ENCODE assay signal across 8 mouse cellular contexts in the genomic region with DNA sequence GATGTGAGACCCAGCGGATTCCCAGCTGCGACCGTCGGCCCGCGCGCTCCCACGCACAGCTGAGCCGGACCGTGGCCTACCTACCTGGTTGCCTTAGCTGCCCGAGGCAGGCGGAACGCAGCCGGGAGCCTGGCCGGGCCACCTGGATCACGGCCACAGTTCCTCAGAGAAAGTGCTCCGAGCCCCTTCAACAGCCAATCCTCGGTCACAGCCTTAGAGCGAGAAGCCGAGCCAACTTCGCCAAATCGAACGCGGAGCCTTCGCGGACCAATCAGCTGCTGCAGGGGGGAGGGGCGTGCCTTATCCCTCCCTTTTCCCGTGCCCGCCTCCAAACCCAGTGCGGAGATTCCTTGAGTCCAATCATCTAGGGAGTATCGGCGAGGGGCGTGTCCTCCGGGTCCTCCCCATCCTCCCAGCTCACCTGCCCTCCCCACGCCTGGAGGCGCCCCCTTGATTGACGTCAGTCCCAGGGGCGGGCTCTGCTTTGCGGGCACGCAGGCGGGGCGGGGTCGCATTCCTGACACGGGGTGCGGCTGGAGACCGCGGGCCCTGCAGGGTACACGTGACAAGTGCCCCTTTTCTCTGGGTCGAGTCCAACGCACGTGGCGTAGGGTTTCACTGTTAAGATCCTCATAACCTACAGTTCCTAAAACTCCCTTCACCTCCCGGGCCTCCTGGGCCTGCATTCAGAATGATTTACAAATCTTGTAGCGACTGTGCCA. TPM values are rescaled to one million over a fixed set of nuclear protein-coding genes. Genes with fewer than 3 reads are reported as not detected.
DNase-seq lines count a peak whose midpoint lies in the region; ATAC-seq lines count a peak whose summit lies in the region.

A gene (minus strand): TSS at position 273 of the 722 bp plus-strand sequence.

- peak within 1 kb of the TSS; percentile 92 for H3K9ac ChIP-seq in heart, embryonic 14.5 days (ENCODE audit: low read length)
- peak within 1 kb of the TSS; percentile 86 for H3K9ac ChIP-seq in liver, embryonic 13.5 days
- H3K9ac ChIP-seq in stomach, embryonic 16.5 days (ENCODE audit: low read length) = peak within 1 kb of the TSS; percentile 92

- under 1% methylated on average over 54 of the region's 54 CpGs for WGBS in heart, embryonic 14.5 days
- under 1% methylated on average over 54 of the region's 54 CpGs for WGBS in liver, embryonic 13.5 days (ENCODE audit: insufficient replicate concordance)
- WGBS in stomach, embryonic 16.5 days = under 1% methylated on average over 54 of the region's 54 CpGs

- peak within 1 kb of the TSS; percentile 83 to 91 for H3K27ac ChIP-seq in heart, embryonic 14.5 days (replicated peaks in 1 of 2; ENCODE audit: control insufficient read depth in 1 of 2, insufficient read depth in 1 of 2, low read depth in 2 of 2, low read length in 2 of 2)
- peak within 1 kb of the TSS; percentile 75 for H3K27ac ChIP-seq in liver, embryonic 13.5 days
- H3K27ac ChIP-seq in stomach, embryonic 16.5 days (ENCODE audit: low read length) = peak within 1 kb of the TSS; percentile 95

- peaks cover 25 to 41% of the 10 kb centered on the region in 2 experiments for H3K4me1 ChIP-seq in heart, embryonic 14.5 days (ENCODE audit: control insufficient read depth in 2 of 2, insufficient read depth in 2 of 2, low read length in 2 of 2)
- peaks cover 49% of the 10 kb centered on the region for H3K4me1 ChIP-seq in liver, embryonic 13.5 days (replicated peaks)
- peaks cover 12% of the 10 kb centered on the region for H3K4me1 ChIP-seq in stomach, embryonic 16.5 days (ENCODE audit: control insufficient read depth, insufficient read depth, low read length)

- peak within 1 kb of the TSS; percentile 96 for H3K4me2 ChIP-seq in heart, embryonic 14.5 days (ENCODE audit: low read length)
- peak within 1 kb of the TSS; percentile 100 for H3K4me2 ChIP-seq in liver, embryonic 13.5 days
- peak within 1 kb of the TSS; percentile 94 for H3K4me2 ChIP-seq in stomach, embryonic 16.5 days (ENCODE audit: low read depth, low read length)

- H3K27me3 ChIP-seq in heart, embryonic 14.5 days (ENCODE audit: control insufficient read depth, insufficient read depth, low read length) = no peaks in the 10 kb centered on the region
- no peaks in the 10 kb centered on the region for H3K27me3 ChIP-seq in liver, embryonic 13.5 days
- no peaks in the 10 kb centered on the region for H3K27me3 ChIP-seq in stomach, embryonic 16.5 days (ENCODE audit: control insufficient read depth, insufficient read depth, low read length)

- peak; percentile 78 for DNase-seq in c-Kit-negative CD71-positive TER-119-positive erythroid progenitor cells, embryonic 14.5 days (ENCODE audit: low read depth, low spot score)
- DNase-seq in fibroblast of lung, adult 2 months (ENCODE audit: low read depth) = peak; percentile 98
- peak; percentile 99 for DNase-seq in kidney, postnatal 14 days
- peak; percentile 96 for DNase-seq in liver, embryonic 13.5 days
- DNase-seq in neural tube, embryonic 10.5 days (ENCODE audit: extremely low spot score, low spot score) = peak; percentile 95

- peak within 1 kb of the TSS; percentile 65 to 70 for H3K4me3 ChIP-seq in heart, embryonic 14.5 days (ENCODE audit: control insufficient read depth in 1 of 2, insufficient read depth in 1 of 2, low read depth in 1 of 2, low read length in 2 of 2)
- H3K4me3 ChIP-seq in liver, embryonic 13.5 days (replicated peaks) = peak within 1 kb of the TSS; percentile 75
- H3K4me3 ChIP-seq in stomach, embryonic 16.5 days (replicated peaks; ENCODE audit: low read length) = peak within 1 kb of the TSS; percentile 86

- no peaks in the 10 kb centered on the region for H3K9me3 ChIP-seq in heart, embryonic 14.5 days (ENCODE audit: control insufficient read depth, low read length)
- H3K9me3 ChIP-seq in liver, embryonic 13.5 days (replicated peaks) = no peaks in the 10 kb centered on the region
- H3K9me3 ChIP-seq in stomach, embryonic 16.5 days (replicated peaks; ENCODE audit: control insufficient read depth, low read length) = no peaks in the 10 kb centered on the region

- ATAC-seq in CD4-positive, CD25-positive, alpha-beta regulatory T cell, adult 4 months = peak; percentile 88
- ATAC-seq in heart, embryonic 14.5 days (ENCODE audit: insufficient number of reproducible peaks, insufficient read depth, low FRiP score, low read depth) = peak; percentile 98
- ATAC-seq in liver, embryonic 13.5 days (ENCODE audit: low read depth) = peak; percentile 96
- peak; percentile 98 for ATAC-seq in stomach, embryonic 16.5 days (ENCODE audit: insufficient read depth, low FRiP score)

- H3K36me3 ChIP-seq in heart, embryonic 14.5 days (ENCODE audit: control insufficient read depth, insufficient read depth, low read length) = peaks cover 12% of the 10 kb centered on the region
- H3K36me3 ChIP-seq in liver, embryonic 13.5 days = 0 out of 2 replicates have a peak, but pooled peaks cover 3% of the 10 kb centered on the region
- H3K36me3 ChIP-seq in stomach, embryonic 16.5 days (ENCODE audit: control insufficient read depth, insufficient read depth, low read length) = 0 out of 2 replicates have a peak, but pooled peaks cover 3% of the 10 kb centered on the region

RNA-seq across cellular contexts. Expression of the gene that starts here (rescaled TPM):
- polyA plus RNA-seq in CD4-positive, CD25-positive, alpha-beta regulatory T cell, adult 4 months (2017; shearing (Covaris generic)) = 1 to 10 TPM; 4.5 to 7.2 TPM
- polyA plus RNA-seq in heart, embryonic 14.5 days (2014; fragmentation: Nextera tagmentation; extraction: Ambion mirVana) = 36.0 and 38.2 TPM in 2 replicates
- 15.6 and 15.8 TPM in 2 replicates for polyA plus RNA-seq in liver, embryonic 13.5 days (2015; fragmentation: Nextera tagmentation; extraction: Ambion mirVana)
- 52.4 and 63.5 TPM in 2 replicates for polyA plus RNA-seq in stomach, embryonic 16.5 days (2015; fragmentation: Nextera tagmentation; extraction: Ambion mirVana)

Comparison
In these comparisons a context has a peak if more than half of its experiments do, and no peak if none do; other contexts are left out.
1. Peak in every context shown above with its lines: DNase-seq, ATAC-seq, H3K4me3 ChIP-seq and H3K27ac ChIP-seq.